Mouse (Mus musculus) liver, adult 2 months (tissue): ENCODE results near the gene Phlda1. TPM values are rescaled to one million over a fixed set of nuclear protein-coding genes. Genes with fewer than 3 reads are reported as not detected.

Experiments
- DNase-seq: peaks from one replicate; pipeline ENCODE4 v3.0.0-alpha.2; 2011; ENCODE audit warnings: low read depth, low spot score; ENCODE audit errors: extremely low read depth
- H3K27ac ChIP-seq: fragments of 200-500 bp; replicated peaks from 2 replicates; pipeline ENCODE4 v1.5.1; 2012; ENCODE audit warnings: low read depth, mild to moderate bottlenecking, control low read depth, inconsistent platforms, low read length; ENCODE audit not compliant: insufficient read depth
- H3K27me3 ChIP-seq: fragments of 200-500 bp; 2 replicates; pipeline ENCODE4 v1.6.1; 2012; ENCODE audit warnings: mild to moderate bottlenecking, moderate library complexity, low read length, inconsistent platforms; ENCODE audit not compliant: control insufficient read depth, insufficient read depth
- H3K36me3 ChIP-seq: fragments of 200-500 bp; 2 replicates; pipeline ENCODE4 v1.6.1; 2012; ENCODE audit warnings: low read length, inconsistent platforms; ENCODE audit not compliant: control insufficient read depth, insufficient read depth
- H3K4me1 ChIP-seq: fragments of 200-500 bp; 2 replicates; pipeline ENCODE4 v1.6.1; 2011; ENCODE audit warnings: low read length; ENCODE audit not compliant: control insufficient read depth, insufficient read depth
- H3K4me3 ChIP-seq: fragments of 200-500 bp; 2 replicates; pipeline ENCODE4 v1.5.1; 2011; ENCODE audit warnings: low read depth, mild to moderate bottlenecking, control low read depth, low read length, moderate library complexity; ENCODE audit not compliant: insufficient read depth
- H3K79me2 ChIP-seq: fragments of 200-500 bp; 2 replicates; pipeline ENCODE4 v1.6.1; 2012; ENCODE audit warnings: inconsistent platforms, mild to moderate bottlenecking, low read length, moderate library complexity; ENCODE audit not compliant: control insufficient read depth, insufficient read depth
- H3K9ac ChIP-seq: fragments of 200-500 bp; 2 replicates; pipeline ENCODE4 v1.6.1; 2012; ENCODE audit warnings: low read depth, mild to moderate bottlenecking, control low read depth, inconsistent platforms, low read length
- CTCF ChIP-seq: fragments of 200-500 bp; IDR thresholded peaks from 2 replicates; pipeline ENCODE4 v1.5.1; 2011; ENCODE audit warnings: low read depth, low read length, control low read depth
- POLR2A ChIP-seq: fragments of 200-500 bp; IDR thresholded peaks from 2 replicates; pipeline ENCODE4 v1.6.1; 2011; ENCODE audit warnings: low read length, control low read depth; ENCODE audit not compliant: insufficient read depth; ENCODE audit errors: extremely low read depth
- WGBS: fragments of 180-500 bp; shearing (Covaris S2); methylation state at CpG from one replicate; pipeline ENCODE4 v1.1.7; 2018; 5-methylcytosine and 5-hydroxymethylcytosine counted together
- polyA plus RNA-seq: library from polyadenylated mRNA; depleted of rRNA; stranded (reverse); fragments of >200 nt; gene quantifications from 2 replicates; pipeline ENCODE4 v1.2.3, GENCODE M21; 2012
- total RNA-seq: library from RNA; depleted of rRNA; stranded (reverse); fragments of >200 nt; gene quantifications from 2 replicates; pipeline ENCODE4 v1.2.3, GENCODE M21; 2014

Phlda1 gene
- total and polyA plus RNA-seq, 2 experiments, result 11.2 to 51.0 TPM

- Histone ChIP-seq H3K79me2 (no peaks in the 10 kb centered on the region), H3K4me1 (peaks cover 4% of the 10 kb centered on the region), H3K9ac (no peak overlapping the region), H3K27ac (no peak overlapping the region), H3K4me3 (no peak overlapping the region), H3K36me3 (no peaks in the 10 kb centered on the region), H3K27me3 (no peaks in the 10 kb centered on the region)
- DNase-seq, result no peak
- TF ChIP-seq POLR2A, result no peak
- TF ChIP-seq CTCF, result no peak
- WGBS, result 88% methylated on average over 19 of the region's 19 CpGs
These were observed 31.3 kb downstream of the Phlda1 start for GRCm38 (mm10) chr10:111537410-111537809.

GRCm38 (mm10) chr10:111539724-111540324 lies 33.7 kb downstream of the Phlda1 start:
- H3K9ac ChIP-seq, result no peak overlapping the region

GRCm38 (mm10) chr10:111540678-111541077 lies 34.6 kb downstream of the Phlda1 start:
- Histone ChIP-seq H3K27ac (no peak overlapping the region), H3K9ac (no peak overlapping the region), H3K79me2 (no peaks in the 10 kb centered on the region), H3K36me3 (no peaks in the 10 kb centered on the region), H3K4me3 (no peak overlapping the region), H3K27me3 (no peaks in the 10 kb centered on the region), H3K4me1 (peaks cover 5% of the 10 kb centered on the region; the same call in 1 of the 2 replicates)
- TF ChIP-seq CTCF, result no peak
- WGBS, result 97% methylated on average over 9 of the region's 9 CpGs
- DNase-seq, result no peak

More at GRCm38 (mm10) chr10:111539724-111540324, 33.7 kb downstream of the Phlda1 start:
- peak; percentile 34 for DNase-seq
- no peaks in the 10 kb centered on the region for H3K36me3 ChIP-seq
- TF ChIP-seq POLR2A (no peak), CTCF (no peak)
- H3K4me1 ChIP-seq, result peaks cover 7% of the 10 kb centered on the region; the same call in 1 of the 2 replicates
- no peak overlapping the region for H3K27ac ChIP-seq
- WGBS, result 54% methylated on average over 9 of the region's 9 CpGs
- no peak overlapping the region for H3K4me3 ChIP-seq
- no peaks in the 10 kb centered on the region for H3K27me3 ChIP-seq
- H3K79me2 ChIP-seq, result no peaks in the 10 kb centered on the region

GRCm38 (mm10) chr10:111543106-111543505 lies 37.0 kb downstream of the Phlda1 start:
- Histone ChIP-seq H3K27ac (no peak overlapping the region), H3K4me3 (no peak overlapping the region), H3K4me1 (peaks cover 5% of the 10 kb centered on the region; the same call in 1 of the 2 replicates), H3K79me2 (no peaks in the 10 kb centered on the region), H3K9ac (no peak overlapping the region), H3K27me3 (no peaks in the 10 kb centered on the region), H3K36me3 (no peaks in the 10 kb centered on the region)
- no peak for DNase-seq
- TF ChIP-seq POLR2A (no peak), CTCF (no peak)
- 87% methylated on average over 7 of the region's 7 CpGs for WGBS

GRCm38 (mm10) chr10:111543781-111544260 lies 37.7 kb downstream of the Phlda1 start:
- peak; percentile 79 for DNase-seq
- Histone ChIP-seq H3K4me3 (no peak overlapping the region), H3K27me3 (no peaks in the 10 kb centered on the region), H3K27ac (peak overlapping the region; percentile 21), H3K36me3 (no peaks in the 10 kb centered on the region), H3K4me1 (peaks cover 5% of the 10 kb centered on the region; the same call in 1 of the 2 replicates), H3K9ac (no peak overlapping the region), H3K79me2 (no peaks in the 10 kb centered on the region)
- 6% methylated on average over 7 of the region's 7 CpGs for WGBS
- TF ChIP-seq POLR2A, result no peak
- no peak for TF ChIP-seq CTCF

- H3K79me2 ChIP-seq, result no peaks in the 10 kb centered on the region
- no peaks in the 10 kb centered on the region for H3K27me3 ChIP-seq
- no peak overlapping the region for H3K4me3 ChIP-seq
- no peak overlapping the region for H3K9ac ChIP-seq
- DNase-seq, result no peak
- no peaks in the 10 kb centered on the region for H3K36me3 ChIP-seq
- 20% methylated on average over 4 of the region's 4 CpGs for WGBS
- H3K27ac ChIP-seq, result peak overlapping the region; percentile 21; the same call in 1 of the 2 replicates
- TF ChIP-seq POLR2A (no peak), CTCF (no peak)
- H3K4me1 ChIP-seq, result peaks cover 5% of the 10 kb centered on the region; the same call in 1 of the 2 replicates
These were observed 38.2 kb downstream of the Phlda1 start for GRCm38 (mm10) chr10:111544311-111544710.
